Mouse (Mus musculus) kidney, postnatal 0 days (tissue): ENCODE results near the gene Selenoo. TPM values are rescaled to one million over a fixed set of nuclear protein-coding genes. Genes with fewer than 3 reads are reported as not detected.

Source experiments
- ATAC-seq: fragments of 200-750 bp; cut with Nextera tagmentation; replicated peaks from 2 replicates; pipeline ENCODE4 v1.8.0; 2017; ENCODE audit warnings: low read depth, moderate number of reproducible peaks, moderate TSS enrichment, moderate library complexity; ENCODE audit not compliant: low FRiP score
- DNase-seq: peaks from one replicate; pipeline ENCODE4 v3.0.0-alpha.2; 2016; ENCODE audit warnings: low spot score
- H3K27ac ChIP-seq: fragments of 300-500 bp; sonication (generic); 2 replicates; pipeline ENCODE4 v1.5.1; 2014; ENCODE audit warnings: mild to moderate bottlenecking
- H3K27me3 ChIP-seq: fragments of 300-500 bp; sonication (generic); 2 replicates; pipeline ENCODE4 v1.6.1; 2014; ENCODE audit warnings: low read length, mixed read lengths; ENCODE audit not compliant: insufficient read depth
- H3K36me3 ChIP-seq: fragments of 300-500 bp; sonication (generic); 2 replicates; pipeline ENCODE4 v1.6.1; 2014; ENCODE audit warnings: low read length, mixed read lengths; ENCODE audit not compliant: insufficient read depth
- H3K4me1 ChIP-seq: fragments of 300-500 bp; sonication (generic); replicated peaks from 2 replicates; pipeline ENCODE4 v1.6.1; 2014; ENCODE audit warnings: antibody characterized with exemption, low read length, mixed read lengths; ENCODE audit not compliant: insufficient read depth
- H3K4me2 ChIP-seq: fragments of 300-500 bp; sonication (generic); 2 replicates; pipeline ENCODE4 v1.6.1; 2014; ENCODE audit warnings: mild to moderate bottlenecking, low read length, moderate library complexity, mixed read lengths
- H3K4me3 ChIP-seq: fragments of 300-500 bp; sonication (generic); replicated peaks from 2 replicates; pipeline ENCODE4 v1.5.1; 2014; ENCODE audit warnings: low read depth, low read length
- H3K9ac ChIP-seq: fragments of 300-500 bp; sonication (generic); 2 replicates; pipeline ENCODE4 v1.6.1; 2014; ENCODE audit warnings: low read depth, low read length
- H3K9me3 ChIP-seq: fragments of 300-500 bp; sonication (generic); replicated peaks from 2 replicates; pipeline ENCODE4 v1.6.1; 2016; ENCODE audit warnings: low read length, inconsistent platforms, mixed read lengths
- CTCF ChIP-seq: IDR thresholded peaks from 2 replicates; pipeline ENCODE4 v1.5.1; 2016; ENCODE audit warnings: antibody characterized with exemption, low read depth, mild to moderate bottlenecking, moderate library complexity
- WGBS: fragments of 180-500 bp; shearing (Covaris S2); extraction: QIAGEN DNeasy Blood & Tissue Kit; methylation state at CpG from one replicate; pipeline ENCODE4 v1.1.7; 2014; 5-methylcytosine and 5-hydroxymethylcytosine counted together
- polyA plus RNA-seq: library from polyadenylated mRNA; unstranded; fragments of >200 nt; fragmentation: Nextera tagmentation; extraction: Ambion mirVana; gene quantifications from 2 replicates; pipeline ENCODE4 v1.2.1, GENCODE M21; 2015

Gene Selenoo
- polyA plus RNA-seq, 1 experiment from 2014 or later = 21.3 TPM

- peaks cover 11% of the 10 kb centered on the region; the same call in 1 of the 2 replicates for H3K27me3 ChIP-seq
- no peak overlapping the region for H3K27ac ChIP-seq
- ATAC-seq = no peak
- no peaks in the 10 kb centered on the region; the same call in 1 of the 2 replicates for H3K4me1 ChIP-seq
- no peaks in the 10 kb centered on the region for H3K36me3 ChIP-seq
- TF ChIP-seq CTCF = no peak
- no peak overlapping the region for H3K9ac ChIP-seq
- H3K9me3 ChIP-seq = no peaks in the 10 kb centered on the region
- WGBS = 94% methylated on average over 5 of the region's 5 CpGs
- no peak for DNase-seq
- H3K4me2 ChIP-seq = no peak overlapping the region
- no peak overlapping the region for H3K4me3 ChIP-seq
Observed at GRCm38 (mm10) chr15:89064891-89065290, 24.0 kb upstream of the Selenoo start.

- Histone ChIP-seq H3K36me3 (no peaks in the 10 kb centered on the region), H3K4me1 (no peaks in the 10 kb centered on the region; the same call in 1 of the 2 replicates), H3K9me3 (no peaks in the 10 kb centered on the region), H3K4me3 (peak overlapping the region; percentile 20), H3K4me2 (peak overlapping the region; percentile 34), H3K27ac (no peak overlapping the region), H3K9ac (no peak overlapping the region), H3K27me3 (0 out of 2 replicates have a peak, but pooled peaks cover 3% of the 10 kb centered on the region)
- ATAC-seq = no peak
- no peak for DNase-seq
- WGBS = 27% methylated on average over 32 of the region's 35 CpGs
- no peak for TF ChIP-seq CTCF
Observed at GRCm38 (mm10) chr15:89067609-89068008, 21.3 kb upstream of the Selenoo start.

GRCm38 (mm10) chr15:89068226-89068625 lies 20.7 kb upstream of the Selenoo start:
- H3K4me2 ChIP-seq = peak overlapping the region; percentile 34

GRCm38 (mm10) chr15:89069336-89069840 lies 19.5 kb upstream of the Selenoo start:
- no peak overlapping the region for H3K27ac ChIP-seq
- no peak overlapping the region for H3K4me2 ChIP-seq
- no peak overlapping the region for H3K4me3 ChIP-seq
- no peaks in the 10 kb centered on the region for H3K9me3 ChIP-seq
- 0 out of 2 replicates have a peak, but pooled peaks cover 3% of the 10 kb centered on the region for H3K27me3 ChIP-seq
- no peaks in the 10 kb centered on the region for H3K36me3 ChIP-seq
- 75% methylated on average over 19 of the region's 19 CpGs for WGBS
- H3K4me1 ChIP-seq = no peaks in the 10 kb centered on the region; the same call in 1 of the 2 replicates
- ATAC-seq (no peak), DNase-seq (no peak)
- TF ChIP-seq CTCF = no peak
- no peak overlapping the region for H3K9ac ChIP-seq

More at GRCm38 (mm10) chr15:89068226-89068625, 20.7 kb upstream of the Selenoo start:
- Histone ChIP-seq H3K27me3 (0 out of 2 replicates have a peak, but pooled peaks cover 3% of the 10 kb centered on the region), H3K9ac (no peak overlapping the region), H3K36me3 (no peaks in the 10 kb centered on the region), H3K4me3 (peak overlapping the region; percentile 20; the same call in 1 of the 2 replicates), H3K27ac (no peak overlapping the region), H3K4me1 (no peaks in the 10 kb centered on the region; the same call in 1 of the 2 replicates), H3K9me3 (no peaks in the 10 kb centered on the region)
- DNase-seq (no peak), ATAC-seq (no peak)
- 31% methylated on average over 26 of the region's 26 CpGs for WGBS
- no peak for TF ChIP-seq CTCF

GRCm38 (mm10) chr15:89070606-89071005 lies 18.3 kb upstream of the Selenoo start:
- Histone ChIP-seq H3K4me1 (no peaks in the 10 kb centered on the region; the same call in 1 of the 2 replicates), H3K27ac (no peak overlapping the region), H3K4me3 (no peak overlapping the region), H3K27me3 (0 out of 2 replicates have a peak, but pooled peaks cover 3% of the 10 kb centered on the region), H3K4me2 (no peak overlapping the region), H3K36me3 (no peaks in the 10 kb centered on the region), H3K9me3 (no peaks in the 10 kb centered on the region), H3K9ac (no peak overlapping the region)
- ATAC-seq (no peak), DNase-seq (no peak)
- 69% methylated on average over 24 of the region's 24 CpGs for WGBS
- no peak for TF ChIP-seq CTCF

- Histone ChIP-seq H3K27ac (no peak overlapping the region), H3K36me3 (no peaks in the 10 kb centered on the region), H3K4me2 (no peak overlapping the region), H3K27me3 (no peaks in the 10 kb centered on the region), H3K4me1 (peaks cover 20% of the 10 kb centered on the region), H3K9me3 (no peaks in the 10 kb centered on the region), H3K9ac (0 out of 2 replicates have a peak overlapping the region, but pooled peaks have one; percentile 92), H3K4me3 (no peak overlapping the region)
- WGBS = 82% methylated on average over 10 of the region's 10 CpGs
- DNase-seq (no peak), ATAC-seq (no peak)
- no peak for TF ChIP-seq CTCF
Observed at GRCm38 (mm10) chr15:89073993-89074603, 14.8 kb upstream of the Selenoo start.
